Mouse (Mus musculus): ENCODE results near the gene Otoa. TPM values are rescaled to one million over a fixed set of nuclear protein-coding genes. Genes with fewer than 3 reads are reported as not detected.

The Otoa gene
- total RNA-seq, 2 experiments from 2014 or later, result 0.12 to 0.53 TPM

DNA sequence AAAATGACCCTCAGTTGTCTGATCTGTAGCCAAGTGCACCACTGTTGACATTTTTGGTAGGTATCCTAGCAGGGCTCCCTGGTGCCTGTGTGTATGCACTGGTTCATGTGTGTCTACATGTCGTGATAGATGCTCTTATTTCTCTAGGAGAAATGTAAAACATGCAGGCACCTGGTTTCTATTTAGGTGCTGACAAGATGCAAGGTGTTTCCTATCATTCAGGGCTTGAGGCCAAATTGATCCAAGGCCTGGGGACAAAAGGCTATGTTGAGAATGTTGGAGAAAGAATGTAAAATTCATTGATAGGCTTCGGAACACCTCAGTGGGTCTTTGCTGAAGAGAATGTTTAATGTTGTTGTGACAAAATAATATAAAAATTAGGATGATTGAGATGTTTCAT lies 366 bp downstream of the Otoa start:
- DNase-seq (ENCODE audit: low spot score in 2 of 2), result no peak

DNA sequence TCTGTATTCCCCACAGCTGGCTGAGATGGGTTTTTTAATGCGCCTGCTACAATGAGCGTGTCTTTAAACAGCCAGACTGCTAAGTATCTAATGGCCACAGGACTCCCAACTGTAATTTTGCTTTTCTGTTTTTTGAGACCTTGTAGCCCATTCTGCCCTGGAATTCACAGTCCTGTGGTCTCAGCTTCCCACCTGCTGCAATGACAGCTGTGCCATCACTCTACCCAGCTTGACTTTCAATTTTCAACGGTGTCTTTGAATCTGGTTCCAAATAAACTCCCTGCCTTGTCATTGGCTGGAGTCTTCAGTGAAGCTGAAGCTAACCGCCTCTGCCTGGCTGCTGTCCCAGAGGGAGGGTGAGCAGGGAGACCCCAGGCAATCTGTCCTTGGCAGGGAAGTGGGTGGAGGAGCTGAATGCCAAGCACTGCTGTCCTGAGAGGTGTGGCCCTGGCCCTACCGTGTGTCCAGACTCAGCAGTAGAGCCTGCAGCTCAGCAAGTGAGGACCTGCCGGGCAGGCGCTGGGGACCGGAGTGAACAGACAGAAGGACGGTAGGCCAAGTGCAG lies 1.6 kb downstream of the Otoa start:
- no peak for DNase-seq (ENCODE audit: low spot score in 2 of 2)

DNA sequence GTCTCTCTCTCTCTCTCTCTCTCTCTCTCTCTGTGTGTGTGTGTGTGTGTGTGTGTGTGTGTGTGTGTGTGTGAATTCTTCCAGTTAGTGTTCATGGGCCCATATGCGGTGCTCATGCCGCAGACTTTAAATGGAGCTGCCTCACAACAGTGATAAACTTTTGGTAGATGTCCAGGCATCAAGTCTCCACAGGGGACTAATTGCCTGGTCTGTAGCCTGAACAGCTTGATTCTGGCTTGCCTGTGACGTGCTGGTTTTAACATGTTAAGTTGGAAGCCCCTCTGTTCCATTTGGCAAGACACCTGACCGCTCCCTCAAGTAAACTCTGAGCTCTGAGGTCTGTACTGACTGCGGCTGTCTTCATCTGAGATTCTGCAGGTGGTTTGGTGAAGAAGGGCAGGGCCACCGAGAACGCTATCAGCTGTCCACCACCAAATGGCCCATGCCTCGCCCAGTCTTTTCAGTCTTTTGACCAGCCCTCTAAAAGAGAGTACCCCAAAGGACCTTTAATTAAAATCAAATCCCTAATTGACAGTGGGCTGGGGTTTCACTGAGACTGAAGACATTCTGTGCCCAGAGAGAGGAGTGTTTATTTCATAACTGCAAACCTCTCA lies 3.5 kb downstream of the Otoa start:
- DNase-seq (ENCODE audit: low spot score in 2 of 2), result no peak

DNA sequence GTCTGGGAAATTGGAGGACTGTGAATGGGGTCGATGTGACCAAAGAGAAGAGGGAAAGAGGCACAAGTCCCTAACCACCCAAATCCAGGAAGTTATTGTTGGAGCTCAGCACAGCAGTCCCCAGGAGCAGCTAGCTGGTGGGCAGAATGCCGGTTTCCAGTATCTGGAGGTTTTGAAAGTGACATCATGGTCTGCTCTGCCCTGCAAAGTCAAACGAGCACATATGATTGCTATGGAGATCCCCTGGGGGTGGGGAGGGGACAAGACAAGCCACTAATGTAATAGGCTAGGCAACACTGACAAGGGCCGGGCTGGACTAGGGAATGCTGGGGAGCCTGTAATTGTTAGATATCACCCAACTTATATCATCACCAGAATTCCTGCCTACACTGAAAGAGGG lies 4.0 kb downstream of the Otoa start:
- DNase-seq (ENCODE audit: low spot score in 2 of 2), result no peak

DNA sequence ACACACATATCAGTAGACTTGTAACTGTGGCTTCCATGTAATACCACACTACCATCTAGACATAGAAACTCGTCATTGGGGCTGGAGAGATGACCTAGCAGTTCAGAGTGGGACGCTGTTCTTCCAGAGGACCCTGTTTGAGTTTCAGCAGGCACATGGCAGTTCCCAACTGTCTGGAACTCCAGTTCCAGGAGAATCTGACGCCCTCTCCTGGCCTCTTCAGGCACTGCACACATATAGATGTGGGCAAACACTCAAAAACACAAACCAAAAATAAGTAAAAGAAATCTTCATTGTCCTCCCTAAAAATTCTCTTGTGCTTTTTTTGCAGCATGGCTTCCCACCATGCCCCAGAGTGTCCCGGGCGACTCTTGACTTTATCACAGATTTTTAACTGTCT lies 7.3 kb downstream of the Otoa start:
- DNase-seq (ENCODE audit: low spot score in 2 of 2), result no peak

DNA sequence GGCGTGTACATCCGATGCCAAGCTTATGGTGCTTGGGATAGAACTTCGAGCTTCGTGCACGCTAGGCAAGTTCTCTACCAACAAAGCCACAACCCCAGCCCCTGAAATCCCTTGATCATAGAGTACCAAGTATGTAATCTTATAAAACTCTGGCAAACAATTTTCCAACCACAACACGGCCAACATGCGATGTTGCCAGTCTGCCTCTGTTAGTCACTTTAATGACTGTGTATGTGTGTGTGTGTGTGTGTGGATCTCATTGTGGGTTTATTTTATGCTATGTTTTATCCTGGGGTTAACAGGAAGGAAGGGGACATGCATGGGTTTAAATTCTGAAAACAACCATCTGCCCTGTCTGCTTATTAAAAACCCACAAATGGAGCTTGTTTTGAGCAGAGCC lies 9.3 kb downstream of the Otoa start:
- no peak for DNase-seq (ENCODE audit: low spot score in 2 of 2)

DNA sequence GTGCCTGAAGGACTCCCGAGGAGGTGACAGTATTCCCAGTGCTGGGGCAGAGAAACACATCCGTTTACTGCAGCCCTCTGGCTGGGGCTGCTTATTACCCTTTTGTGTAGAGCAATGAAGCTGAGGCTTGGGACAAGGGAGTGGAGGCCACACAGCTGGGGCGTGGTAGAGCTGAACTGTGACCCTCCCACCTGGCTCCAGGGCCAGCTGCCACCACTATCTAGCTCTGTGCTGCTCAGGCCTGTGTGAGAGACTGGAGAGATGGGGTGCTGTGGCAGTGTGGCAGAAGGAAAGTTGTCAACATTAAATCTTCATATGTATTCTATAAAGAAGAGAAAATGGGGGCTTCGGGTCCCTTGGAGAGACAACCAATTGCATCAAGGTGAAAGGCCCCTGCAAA lies 11.6 kb downstream of the Otoa start:
- DNase-seq (ENCODE audit: low spot score in 2 of 2), result no peak

DNA sequence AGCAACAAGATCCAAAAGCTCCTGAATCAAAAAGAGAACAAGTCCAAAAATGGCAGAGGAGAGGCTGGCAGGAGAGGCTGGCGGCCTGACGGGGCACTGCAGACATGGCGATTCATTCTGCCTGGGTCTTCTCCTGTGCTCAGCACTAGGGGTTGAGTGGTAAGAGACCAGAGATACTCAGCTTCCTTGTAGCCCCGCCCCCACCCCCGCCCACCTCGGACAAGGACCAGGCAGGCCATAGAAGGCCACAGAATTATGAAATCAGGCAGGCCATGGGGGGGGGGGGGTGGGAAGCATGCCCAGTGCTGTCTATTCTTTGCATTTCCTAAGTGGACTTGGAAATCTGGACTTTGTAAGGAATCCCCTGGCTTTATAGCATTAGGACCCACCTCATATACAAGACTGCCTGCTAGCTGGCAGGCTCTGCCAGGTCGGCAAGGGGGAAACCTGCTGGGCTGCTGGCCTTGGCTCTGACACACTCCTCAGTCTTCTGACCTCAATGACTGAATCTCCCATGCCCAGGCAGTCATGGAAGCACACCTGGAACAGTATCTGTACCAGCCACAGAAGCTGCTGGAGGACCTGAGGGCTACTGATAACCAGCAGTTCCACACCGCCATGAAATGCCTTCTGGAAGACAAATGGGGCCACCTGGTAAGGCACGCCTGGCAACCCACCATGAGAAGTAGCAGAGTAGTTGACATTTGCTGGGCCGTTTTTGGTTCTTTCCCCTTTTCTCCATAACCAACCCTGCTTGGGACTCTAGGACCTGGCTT lies 17.4 kb downstream of the Otoa start:
- DNase-seq (ENCODE audit: low spot score in 2 of 2), result no peak

DNA sequence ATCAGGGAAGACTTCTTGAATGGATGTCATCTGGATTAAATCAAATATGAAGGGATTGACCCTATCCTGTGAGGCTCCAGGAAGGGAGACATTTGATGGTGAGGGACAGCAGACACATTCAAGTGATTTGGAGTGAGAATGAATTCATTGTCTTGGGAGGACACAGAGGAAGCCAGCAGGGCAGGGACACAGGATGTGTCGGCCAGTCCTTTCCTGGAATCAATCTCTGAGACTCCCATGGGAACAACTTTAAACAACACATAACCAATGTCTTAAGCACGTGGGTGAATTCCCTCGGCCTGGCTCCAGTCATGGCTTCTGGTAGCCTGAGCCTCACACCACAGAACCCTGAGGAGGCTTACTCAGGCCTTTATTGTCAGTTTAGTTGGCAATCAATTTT lies 26.4 kb downstream of the Otoa start:
- no peak for DNase-seq (ENCODE audit: low spot score in 2 of 2)

DNA sequence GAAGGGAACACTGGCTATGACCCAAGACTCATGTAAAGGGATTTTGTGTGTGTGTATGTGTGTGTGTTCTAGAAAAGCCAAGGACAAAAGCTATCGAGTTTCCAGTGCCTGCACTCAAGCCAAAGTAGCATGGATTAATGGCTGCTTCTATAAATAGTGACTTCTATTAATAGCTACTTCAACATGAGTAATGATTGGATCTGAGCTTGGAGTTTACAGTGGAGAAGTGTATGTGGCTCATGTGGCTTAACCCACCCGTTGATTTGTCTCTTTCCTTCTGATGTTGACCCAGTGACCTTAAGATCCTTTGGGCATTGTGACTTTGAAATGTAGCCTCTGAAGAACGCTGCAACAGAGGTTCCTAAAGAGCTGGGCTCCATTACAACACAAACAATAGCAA lies 29.9 kb downstream of the Otoa start:
- DNase-seq (ENCODE audit: low spot score in 2 of 2), result no peak

DNA sequence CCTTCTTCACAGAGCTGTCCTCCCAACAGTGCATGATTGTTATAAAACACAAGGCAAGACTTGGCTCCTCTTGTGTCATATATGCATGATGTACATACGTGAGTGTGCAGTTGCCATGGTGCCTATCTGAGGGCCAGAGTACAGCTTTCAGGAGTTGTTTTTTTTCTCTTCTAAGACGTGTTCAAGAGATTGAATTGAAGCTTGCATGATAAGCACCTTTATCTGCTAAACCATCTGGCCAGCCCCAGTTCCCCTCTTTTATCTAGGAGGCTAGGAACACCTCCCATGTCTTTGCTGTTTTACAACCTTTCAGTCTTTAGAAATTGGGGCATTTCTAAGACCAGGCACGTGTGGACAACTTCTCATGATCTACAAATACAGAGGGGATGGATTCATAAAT lies 30.3 kb downstream of the Otoa start:
- DNase-seq (ENCODE audit: low spot score in 2 of 2), result no peak

DNA sequence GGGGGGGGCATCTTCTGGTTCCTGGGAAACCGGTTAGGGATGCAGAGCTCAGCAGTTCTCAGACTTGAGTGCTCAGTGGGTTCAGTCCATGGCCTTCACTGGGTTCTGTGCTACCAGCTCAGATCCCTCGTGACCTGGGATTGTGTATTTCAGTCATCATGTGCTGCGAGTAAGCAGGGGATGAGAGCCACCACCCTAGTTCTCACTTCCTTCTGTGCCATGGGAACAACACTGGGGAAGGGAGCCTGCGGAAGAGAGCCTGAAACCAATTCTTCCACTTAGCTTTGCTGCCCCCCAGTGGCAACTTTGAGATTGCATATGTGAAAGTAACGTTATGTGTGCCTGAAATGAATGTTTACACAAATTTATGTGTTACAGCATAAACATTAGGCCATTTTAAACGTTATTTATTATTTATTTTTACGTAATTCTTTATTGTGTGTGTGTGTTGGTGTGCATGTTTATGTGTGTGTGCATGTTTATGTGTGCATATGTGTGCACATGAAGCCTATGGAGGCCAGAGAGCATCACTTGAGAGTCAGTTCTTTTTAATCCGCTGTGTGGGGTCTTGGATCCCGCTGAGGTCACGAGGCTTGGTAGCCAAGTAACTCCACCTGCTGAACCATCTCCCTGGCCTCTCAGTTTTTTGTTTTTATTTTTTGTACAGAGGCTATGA lies 38.8 kb downstream of the Otoa start:
- DNase-seq (ENCODE audit: low spot score in 2 of 2), result peak; percentile 70 to 93

DNA sequence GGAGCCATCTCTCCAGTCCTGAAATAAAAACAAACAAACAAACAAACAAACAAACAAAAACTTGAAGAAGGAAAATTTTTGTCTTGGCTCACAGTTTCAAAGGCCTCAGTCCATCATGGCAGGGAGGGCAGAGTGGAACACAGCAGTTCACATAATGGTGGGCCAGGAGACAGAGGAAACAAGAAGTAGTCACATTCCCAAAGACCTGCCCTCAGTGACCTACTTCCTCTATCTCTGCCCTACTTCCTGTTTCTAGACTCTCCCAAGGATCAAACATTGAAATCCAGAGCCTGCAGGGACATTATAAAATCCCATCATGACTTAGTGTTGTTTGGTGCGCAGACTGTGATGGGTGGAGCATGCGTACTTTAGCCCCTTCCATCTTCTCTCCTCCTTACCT lies 49.4 kb downstream of the Otoa start:
- no peak for DNase-seq (ENCODE audit: low spot score in 2 of 2)

DNA sequence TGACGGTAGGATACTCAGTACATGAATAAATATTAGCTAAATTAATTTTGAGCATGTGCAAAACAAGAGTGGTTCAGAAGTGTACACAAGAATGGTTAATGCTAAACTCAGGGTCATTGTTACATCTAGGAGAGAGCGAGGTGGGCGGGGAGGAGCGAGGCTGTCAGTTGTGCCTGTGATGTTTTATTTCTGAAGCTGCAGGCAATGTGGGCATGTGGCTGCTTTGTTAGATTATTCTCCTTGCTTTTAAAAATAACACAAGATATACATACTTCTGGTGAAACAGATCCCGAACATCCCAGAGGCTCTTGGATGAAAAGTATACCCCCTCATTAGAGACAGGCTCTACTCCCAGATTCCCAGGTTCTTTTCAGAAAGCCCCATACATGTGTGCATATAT lies 59.8 kb downstream of the Otoa start:
- no peak for DNase-seq (ENCODE audit: low spot score in 2 of 2)

DNA sequence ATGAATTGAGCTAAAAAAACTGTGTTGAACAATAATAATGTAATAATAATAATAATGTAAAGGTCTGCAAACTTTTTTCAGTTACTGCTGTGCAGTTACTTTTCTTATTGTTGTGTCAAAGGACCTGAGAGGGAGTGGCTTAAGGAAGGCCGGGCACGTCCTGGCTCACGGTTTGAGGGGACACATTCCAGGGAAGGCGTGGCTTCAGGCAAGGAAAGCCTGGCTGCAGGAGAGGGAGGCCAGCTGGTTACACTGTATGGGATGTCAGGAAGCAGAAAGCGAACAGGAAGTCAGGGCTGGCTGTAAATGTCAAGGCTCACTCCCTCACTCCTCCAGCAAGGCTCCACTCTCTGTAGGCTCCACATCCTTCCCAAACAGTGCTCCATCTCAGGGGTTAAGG lies 69.2 kb downstream of the Otoa start:
- DNase-seq (ENCODE audit: low spot score in 2 of 2), result no peak

DNA sequence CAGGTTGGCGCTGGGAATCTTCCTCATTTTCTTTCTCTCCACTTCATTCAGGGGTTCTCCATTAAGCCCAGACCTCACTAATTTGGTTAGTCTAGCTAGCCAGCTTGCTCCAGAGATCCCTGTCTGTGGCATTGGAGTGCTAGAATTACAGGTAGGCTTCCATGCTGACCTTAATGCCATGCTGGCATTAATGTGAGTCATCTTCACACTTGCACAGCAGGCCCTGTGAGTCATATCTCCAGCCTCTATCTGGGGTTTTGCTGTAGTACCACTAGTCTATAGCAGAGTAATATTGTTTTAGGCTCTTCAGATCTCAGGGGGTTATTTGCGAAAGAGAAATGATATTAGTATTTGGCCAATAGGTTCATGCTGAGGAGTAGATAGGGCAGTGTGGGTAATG lies 70.7 kb downstream of the Otoa start:
- no peak for DNase-seq (ENCODE audit: low spot score in 2 of 2)

DNA sequence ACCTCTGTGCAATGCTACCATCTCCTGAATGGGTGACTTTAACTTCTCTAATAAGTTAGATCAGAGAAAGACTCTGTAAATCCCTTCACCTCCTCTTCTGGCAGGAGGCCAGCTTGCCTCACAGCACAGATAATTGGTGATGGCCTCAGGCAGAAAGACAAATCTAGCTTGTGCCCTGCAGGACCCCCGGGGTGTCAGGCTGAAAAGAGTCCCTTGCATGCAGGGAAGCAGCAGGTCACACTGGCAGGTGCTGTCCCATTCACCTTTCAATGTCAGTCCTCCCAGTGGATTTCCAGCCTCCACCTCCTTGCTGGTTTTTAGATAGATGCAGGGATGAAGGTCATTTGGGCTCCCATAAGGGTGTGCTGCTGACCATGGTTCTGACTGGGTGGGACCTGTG lies 84.2 kb downstream of the Otoa start:
- DNase-seq (ENCODE audit: low spot score in 2 of 2), result no peak

DNA sequence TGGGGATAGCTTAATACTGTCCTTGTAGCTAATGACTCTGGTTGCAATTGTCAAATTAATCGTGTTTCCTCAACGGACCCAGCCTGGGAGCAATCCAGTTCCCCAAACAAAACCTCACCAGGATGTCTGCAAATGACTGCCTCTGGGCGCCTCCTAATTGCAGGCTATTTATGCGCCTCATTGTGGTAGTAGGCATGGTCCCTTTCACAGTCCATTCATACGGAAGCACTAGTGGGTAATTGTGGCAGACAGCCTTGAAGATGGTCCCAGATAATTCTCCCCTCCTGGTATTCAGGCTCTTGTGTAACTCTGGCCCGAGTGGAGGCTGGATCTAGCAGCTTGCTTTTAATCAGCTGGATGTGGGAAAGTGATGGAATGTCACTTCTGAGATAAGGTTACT lies 90.4 kb downstream of the Otoa start:
- no peak for DNase-seq (ENCODE audit: low spot score in 2 of 2)

DNA sequence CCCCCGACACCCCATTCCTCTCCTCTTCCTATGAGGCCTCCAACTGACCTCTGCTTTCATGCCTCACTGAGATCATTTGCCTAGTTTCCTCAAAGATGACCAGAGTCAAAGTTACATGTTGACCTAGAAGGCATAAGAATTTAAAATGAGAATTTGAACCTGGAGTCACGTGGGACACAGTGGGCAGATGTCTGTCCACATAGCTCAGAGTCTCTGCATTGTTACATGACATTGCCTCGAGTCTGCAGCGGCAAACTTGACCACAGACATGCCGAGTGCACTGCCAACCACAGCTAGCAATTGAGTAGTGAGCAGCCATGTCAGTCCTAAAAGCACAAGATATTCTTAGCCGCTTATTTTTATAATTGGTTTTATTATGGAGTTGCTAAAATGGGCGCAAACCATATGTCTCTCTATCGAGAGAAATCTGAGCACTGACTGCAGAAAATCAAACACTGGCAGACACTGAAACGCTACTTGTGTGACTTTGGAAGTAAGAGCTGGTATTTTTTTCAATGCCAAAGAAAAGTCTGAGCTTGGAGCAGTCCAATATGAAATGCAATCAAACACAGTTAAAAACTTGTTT lies 105.8 kb downstream of the Otoa start:
- DNase-seq (ENCODE audit: low spot score in 2 of 2), result peak in 1 of 2 experiments; percentile 26

DNA sequence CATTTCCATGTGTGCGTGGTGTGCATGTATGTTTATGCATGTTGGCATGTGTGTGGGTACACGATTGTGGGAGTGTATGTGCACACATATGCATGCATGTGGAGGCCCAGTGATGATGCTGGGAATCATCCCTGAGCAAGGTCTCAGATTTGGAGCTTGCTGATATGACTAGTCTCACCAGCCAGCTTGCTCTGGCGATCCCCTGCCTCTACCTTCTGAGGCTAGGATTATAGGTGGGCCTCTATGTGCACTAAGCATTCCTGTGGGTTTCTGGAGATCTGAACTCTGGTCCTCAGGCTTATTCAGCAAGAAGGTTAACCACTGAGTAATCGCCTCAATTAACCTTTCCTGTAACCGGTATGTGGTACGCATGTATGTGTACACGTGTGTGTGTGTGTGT lies 107.5 kb downstream of the Otoa start:
- DNase-seq (ENCODE audit: low spot score in 2 of 2), result no peak

DNA sequence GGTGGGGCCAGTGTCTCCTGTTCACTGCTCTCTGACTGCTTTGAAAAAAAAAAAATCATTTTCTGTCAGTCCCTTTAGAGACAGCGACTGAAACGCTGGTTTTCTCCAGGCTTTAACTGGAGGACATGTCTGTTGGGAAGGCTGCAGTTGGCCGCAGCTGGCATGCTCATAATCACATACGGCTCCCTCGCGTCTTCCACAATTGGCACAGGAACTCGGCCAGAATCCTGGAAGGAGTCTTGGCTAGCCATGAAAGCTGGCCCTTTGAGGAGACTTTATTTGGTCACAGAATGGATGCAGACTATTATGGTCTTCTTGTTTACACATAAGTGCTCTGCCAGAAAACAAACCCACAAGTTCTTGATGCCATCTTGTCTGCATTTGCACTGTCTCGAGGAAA lies 117.5 kb downstream of the Otoa start:
- DNase-seq (ENCODE audit: low spot score in 2 of 2), result peak; percentile 5 to 28

DNA sequence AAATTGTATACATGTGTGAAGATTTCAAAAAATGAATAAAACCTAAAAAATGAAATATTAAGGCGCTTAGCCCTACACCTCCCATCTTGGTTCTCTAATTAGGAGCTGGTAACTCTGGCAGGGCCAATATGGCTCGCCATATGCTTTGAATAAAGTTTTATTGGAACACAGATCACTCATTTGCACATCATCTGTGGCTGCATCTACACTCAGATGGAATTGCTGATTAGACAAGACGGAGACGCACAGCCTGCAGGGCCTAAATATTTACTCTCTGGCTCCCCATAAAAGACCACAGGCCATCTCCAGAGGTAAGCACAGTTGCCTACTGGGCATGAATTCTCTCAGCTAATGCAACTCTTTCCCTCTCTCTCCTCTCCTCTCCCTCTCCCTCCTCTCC lies 130.4 kb downstream of the Otoa start:
- peak; percentile 31 to 74 for DNase-seq (ENCODE audit: low spot score in 2 of 2)
